23 mouse cellular contexts compared by ENCODE assay signal in the genomic region with DNA sequence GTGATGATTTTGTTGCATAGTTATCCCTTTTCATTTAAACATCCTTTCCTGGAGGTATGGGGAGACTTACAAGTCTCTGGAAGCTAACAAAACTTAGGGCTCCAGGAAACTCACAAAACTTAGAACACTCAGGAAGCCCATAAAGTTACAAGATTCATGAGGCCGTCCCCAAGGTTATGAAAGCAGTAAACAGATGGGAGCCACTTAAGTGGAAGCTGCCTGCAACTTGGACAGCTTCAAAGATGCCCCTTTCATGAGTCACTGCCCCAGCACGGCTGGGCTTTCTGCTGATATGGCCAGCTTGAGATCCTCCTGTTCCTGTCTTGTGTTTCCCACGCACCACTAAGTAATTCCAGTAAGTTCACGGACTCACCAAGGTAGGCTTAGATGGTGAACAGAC.
DNase-seq lines count a peak whose midpoint lies in the region; ATAC-seq and TF ChIP-seq lines count a peak whose summit lies in the region.
"Had no signal": no experiment of that assay in that cellular context is flagged by ENCODE, and none has a peak within 500 bp of the region (broad histone marks: within the 10 kb centered on the region; RNA-seq: fewer than 3 reads in every experiment).

No protein-coding gene starts in this region.

- no peak for TF ChIP-seq POLR2A in myocyte (IDR thresholded peaks at IDR 0.05; ENCODE audit: insufficient read length, low read depth)

- H3K4me2 ChIP-seq in myocyte (ENCODE audit: low read depth), result peak overlapping the region; percentile 16
- H3K4me2 ChIP-seq: intestine, embryonic 15.5 days; liver, embryonic 13.5 days; neural tube, embryonic 12.5 days had no signal

- intact Hi-C loops in heart, postnatal 10 days (cut with DNase I), result no loop called here

- no peak overlapping the region for H3ac ChIP-seq in myocyte (ENCODE audit: control insufficient read depth, insufficient read length)

- ATAC-seq in frontal cortex, adult (ENCODE audit: low TSS enrichment), result no peak
- ATAC-seq: forebrain, embryonic 14.5 days; hindbrain, embryonic 16.5 days; intestine, embryonic 15.5 days; Patski had no signal

- H3K36me3 ChIP-seq in myocyte (ENCODE audit: control insufficient read depth, insufficient read depth), result no peaks in the 10 kb centered on the region
- H3K36me3 ChIP-seq: intestine, embryonic 15.5 days; liver, embryonic 13.5 days; neural tube, embryonic 12.5 days had no signal

- H3K27me3 ChIP-seq in myocyte (ENCODE audit: control insufficient read depth, insufficient read depth, insufficient read length), result no peaks in the 10 kb centered on the region
- H3K27me3 ChIP-seq: intestine, embryonic 15.5 days; liver, embryonic 13.5 days; megakaryocyte, embryonic 14.5 days; neural tube, embryonic 12.5 days; Patski had no signal

- no peak overlapping the region for H3K4me3 ChIP-seq in myocyte
- H3K4me3 ChIP-seq: intestine, embryonic 15.5 days; left cerebral cortex, adult 2 months; liver, embryonic 13.5 days; megakaryocyte, embryonic 14.5 days; neural tube, embryonic 12.5 days had no signal

- H3K79me2 ChIP-seq in myocyte (ENCODE audit: control insufficient read depth, insufficient read depth), result no peaks in the 10 kb centered on the region

- DNase-seq in heart, adult 8-10 months (ENCODE audit: low spot score), result peak; percentile 8
- DNase-seq in heart, postnatal 10 days, result no peak
- DNase-seq in 416B (ENCODE audit: low read depth), result peak; percentile 25
- peak; percentile 6 for DNase-seq in adrenal gland, postnatal 10 days
- DNase-seq in cerebellum, postnatal 25 days, result no peak
- DNase-seq: cerebellum, adult 8-10 months; gastrocnemius, postnatal 10 days; heart, postnatal 36 days; liver, embryonic 13.5 days; lung, adult 2 months; lung, postnatal 14 days; midbrain, embryonic 14.5 days; right cerebral cortex, postnatal 14 days; spleen, adult 18-20 months had no signal

TF ChIP-seq in myocyte, 11 proteins besides CTCF, POLR2A, EP300 and RAD21:
- TF ChIP-seq SRF (IDR thresholded peaks at IDR 0.05; ENCODE audit: control insufficient read depth, insufficient read length, low read depth) (no peak), E2F4 (IDR thresholded peaks at IDR 0.05; ENCODE audit: insufficient read depth) (no peak), TCF12 (IDR thresholded peaks at IDR 0.05; ENCODE audit: insufficient read depth, poor library complexity, severe bottlenecking) (no peak), CEBPB (IDR thresholded peaks at IDR 0.05; ENCODE audit: insufficient read depth, poor library complexity, severe bottlenecking) (no peak), MYOD1 (IDR thresholded peaks at IDR 0.05; ENCODE audit: control insufficient read depth in 1 of 3, insufficient read length in 2 of 3, low read depth in 2 of 3) (no peak), MAX (IDR thresholded peaks at IDR 0.05; ENCODE audit: low read depth) (no peak), POLR2AphosphoS2 (IDR thresholded peaks at IDR 0.05; ENCODE audit: insufficient read length, low read depth) (no peak), MYOG (IDR thresholded peaks at IDR 0.05; ENCODE audit: control insufficient read depth in 1 of 3, insufficient read depth in 1 of 3, insufficient read length in 2 of 3, low read depth in 2 of 3) (no peak), REST (IDR thresholded peaks at IDR 0.05; ENCODE audit: insufficient read depth, insufficient read length) (no peak), TCF3 (IDR thresholded peaks at IDR 0.05; ENCODE audit: insufficient read length, low read depth) (no peak), USF1 (IDR thresholded peaks at IDR 0.05; ENCODE audit: low read depth) (no peak)

Comparison
In these comparisons a context has a peak if more than half of its experiments do, and no peak if none do; other contexts are left out.
1. DNase-seq: peak in heart, adult 8-10 months (single experiment), 416B (single experiment) and adrenal gland, postnatal 10 days (single experiment); none in heart, postnatal 10 days (0 of 2) and cerebellum, postnatal 25 days (0 of 2).